Mouse (Mus musculus) T-helper 1 cell (primary cell): ENCODE data around the gene Inha.

Source experiments
- in situ Hi-C: fragments of 300-600 bp; cut with MboI, MseI; formaldehyde crosslinking; loops from one replicate; pipeline ENCODE4 v1.15.1; 2025; ENCODE audit warnings: high pct_unique_total_duplicates

The Inha gene

GRCm38 (mm10) chr1:75507006-75507405 is at the start of gene Inha:
TSS of gene Inha (plus strand) at chr1:75507077.
- in situ Hi-C loops = no loop called here

GRCm38 (mm10) chr1:75457710-75458024 is 49.2 kb upstream of the Inha start:
- in situ Hi-C loops = no loop called here

- in situ Hi-C loops = no loop called here
Observed at GRCm38 (mm10) chr1:75458025-75458788, 48.7 kb upstream of the Inha start.

GRCm38 (mm10) chr1:75458789-75459684 is 47.8 kb upstream of the Inha start:
- in situ Hi-C loops = no loop called here

- in situ Hi-C loops = loop anchor here (5.0 to 10.0 kb wide), 3 partner anchors 123 to 405 kb away; partner anchors contain the start of gene Nhej1
Observed at GRCm38 (mm10) chr1:75460297-75460696, 46.6 kb upstream of the Inha start.

- in situ Hi-C loops = loop anchor here (5.0 to 10.0 kb wide), 3 partner anchors 125 to 408 kb away; partner anchors contain the start of gene Nhej1
Observed at GRCm38 (mm10) chr1:75462636-75463035, 44.2 kb upstream of the Inha start.

GRCm38 (mm10) chr1:75463652-75464204 is 43.1 kb upstream of the Inha start:
- in situ Hi-C loops = loop anchor here (5.0 to 10.0 kb wide), 3 partner anchors 126 to 409 kb away; partner anchors contain the start of gene Nhej1

- in situ Hi-C loops = loop anchor here (10.0 kb wide), 2 partner anchors 343 to 413 kb away; partner anchors contain the start of gene Nhej1
Observed at GRCm38 (mm10) chr1:75467215-75467927, 39.5 kb upstream of the Inha start.

- in situ Hi-C loops = loop anchor here (10.0 kb wide), 2 partner anchors 345 to 415 kb away; partner anchors contain the start of gene Nhej1
Observed at GRCm38 (mm10) chr1:75469287-75469825, 37.5 kb upstream of the Inha start.

GRCm38 (mm10) chr1:75476441-75476840 is 30.4 kb upstream of the Inha start:
- in situ Hi-C loops = no loop called here

- in situ Hi-C loops = no loop called here
Observed at GRCm38 (mm10) chr1:75477264-75477965, 29.5 kb upstream of the Inha start.

GRCm38 (mm10) chr1:75477966-75478290 is 28.9 kb upstream of the Inha start:
- in situ Hi-C loops = no loop called here

GRCm38 (mm10) chr1:75478497-75478896 is 28.4 kb upstream of the Inha start:
- in situ Hi-C loops = no loop called here

GRCm38 (mm10) chr1:75478916-75479634 is 27.8 kb upstream of the Inha start, which contains the start of the genes Chpf and Tmem198:
TSS of gene Chpf (minus strand) at chr1:75479307.
TSS of gene Tmem198 (plus strand) at chr1:75479532.
- in situ Hi-C loops = no loop called here

- in situ Hi-C loops = no loop called here
Observed at GRCm38 (mm10) chr1:75479635-75479989, 27.3 kb upstream of the Inha start.

- in situ Hi-C loops = loop anchor here (5.0 kb wide), 2 partner anchors 77 to 353 kb away; partner anchors contain the start of gene Nhej1
Observed at GRCm38 (mm10) chr1:75480036-75480435, 26.8 kb upstream of the Inha start.

- in situ Hi-C loops = loop anchor here (5.0 kb wide), 2 partner anchors 77 to 353 kb away; partner anchors contain the start of gene Nhej1
Observed at GRCm38 (mm10) chr1:75480735-75481134, 26.1 kb upstream of the Inha start.

- in situ Hi-C loops = no loop called here
Observed at GRCm38 (mm10) chr1:75486561-75486960, 20.3 kb upstream of the Inha start.

- in situ Hi-C loops = no loop called here
Observed at GRCm38 (mm10) chr1:75487040-75487404, 19.9 kb upstream of the Inha start.
